In genomic region chr4:33032045-33032444, GRCm38 (mm10) we compare ENCODE assay signal across 8 mouse cellular contexts. TPM values are rescaled to one million over a fixed set of nuclear protein-coding genes. Genes with fewer than 3 reads are reported as not detected.
DNase-seq lines count a peak whose midpoint lies in the region; ATAC-seq and TF ChIP-seq lines count a peak whose summit lies in the region.

No protein-coding gene starts in this region.

- peaks cover 6% of the 10 kb centered on the region for H3K36me3 ChIP-seq in heart, embryonic 11.5 days (ENCODE audit: control insufficient read depth, insufficient read depth, low read length)
- peaks cover 31 to 53% of the 10 kb centered on the region in 2 experiments for H3K36me3 ChIP-seq in CH12.LX (replicated peaks in 1 of 2; ENCODE audit: control insufficient read depth in 1 of 2, insufficient read depth in 1 of 2, low read length in 1 of 2)
- H3K36me3 ChIP-seq in forebrain, embryonic 14.5 days (ENCODE audit: control insufficient read depth, insufficient read depth, low read length): no peaks in the 10 kb centered on the region
- H3K36me3 ChIP-seq in liver, postnatal 0 days (replicated peaks; ENCODE audit: insufficient read depth, low read length): peaks cover 8% of the 10 kb centered on the region; the same call in 1 of the 2 replicates

- peaks cover 71% of the 10 kb centered on the region for H3K79me2 ChIP-seq in CH12.LX (replicated peaks; ENCODE audit: control insufficient read depth, extremely low read depth, insufficient read depth, poor library complexity, severe bottlenecking)

- peak overlapping the region; percentile 62 for H3K4me2 ChIP-seq in heart, embryonic 11.5 days
- peak overlapping the region; percentile 49; the same call in 1 of the 2 replicates for H3K4me2 ChIP-seq in CH12.LX (ENCODE audit: insufficient read depth, low read depth, poor library complexity, severe bottlenecking)
- H3K4me2 ChIP-seq in forebrain, embryonic 14.5 days (ENCODE audit: low read length): peak overlapping the region; percentile 58
- peak overlapping the region; percentile 86 for H3K4me2 ChIP-seq in liver, postnatal 0 days (ENCODE audit: low read depth, low read length)

- no peak for ATAC-seq in heart, embryonic 11.5 days (replicated peaks; ENCODE audit: insufficient number of reproducible peaks, low FRiP score, low TSS enrichment)
- ATAC-seq in forebrain, embryonic 14.5 days: no peak
- ATAC-seq in liver, postnatal 0 days: no peak
- no peak for ATAC-seq in inflammation-experienced regulatory T-cells, adult 6 months

- intact Hi-C loops in heart, postnatal 25 days (cut with DNase I): loop anchor here (5.0 kb wide), 3 partner anchors 85 to 415 kb away; partner anchors contain the start of genes Casp8ap2 and Lyrm2

- H3K4me1 ChIP-seq in heart, embryonic 11.5 days (ENCODE audit: control insufficient read depth, insufficient read depth, low read length): peaks cover 8% of the 10 kb centered on the region
- H3K4me1 ChIP-seq in CH12.LX (ENCODE audit: control insufficient read depth in 1 of 2, insufficient read depth in 2 of 2): peaks cover 13 to 44% of the 10 kb centered on the region in 2 experiments
- H3K4me1 ChIP-seq in forebrain, embryonic 14.5 days (ENCODE audit: control insufficient read depth, insufficient read depth, low read length): peaks cover 10% of the 10 kb centered on the region
- H3K4me1 ChIP-seq in liver, postnatal 0 days (ENCODE audit: insufficient read depth): peaks cover 23% of the 10 kb centered on the region

- no peak for TF ChIP-seq RAD21 in CH12.LX (IDR thresholded peaks at IDR 0.05; ENCODE audit: low read depth, low read length)

- no peak for TF ChIP-seq POLR2A in CH12.LX (IDR thresholded peaks at IDR 0.05; ENCODE audit: low read depth, low read length)

- in situ Hi-C loops in CH12.LX (cut with MboI; ENCODE audit: low pct_ligation_motif_present, low pct_unique_long_range_greater_than_20kb, low sequenced_read_pairs): loop anchor here (10.0 kb wide), 1 partner anchor 263 kb away; the partner anchor contains the start of gene Pnrc1

- peak overlapping the region; percentile 73 for H3K4me3 ChIP-seq in heart, embryonic 11.5 days (ENCODE audit: low read depth, low read length)
- peak overlapping the region; percentile 92 to 97 (median 96) for H3K4me3 ChIP-seq in CH12.LX (replicated peaks in 1 of 3; ENCODE audit: low read depth in 2 of 3, low read length in 2 of 3, poor library complexity in 1 of 3)
- peak overlapping the region; percentile 75 for H3K4me3 ChIP-seq in forebrain, embryonic 14.5 days (ENCODE audit: low read depth, low read length)
- peak overlapping the region; percentile 89 for H3K4me3 ChIP-seq in liver, postnatal 0 days (ENCODE audit: low read depth, low read length)

- no peak for TF ChIP-seq CTCF in CH12.LX (conservative IDR thresholded peaks at IDR 0.05 in 1 of 2, IDR thresholded peaks at IDR 0.05 in 1 of 2; ENCODE audit: low read depth in 2 of 2, low read length in 2 of 2)
- TF ChIP-seq CTCF in liver, postnatal 0 days (IDR thresholded peaks at IDR 0.05; ENCODE audit: low read depth): no peak

- peaks cover 5% of the 10 kb centered on the region; the same call in 1 of the 2 replicates for H3K9me3 ChIP-seq in heart, embryonic 11.5 days (replicated peaks; ENCODE audit: control insufficient read depth, low read length)
- H3K9me3 ChIP-seq in CH12.LX (replicated peaks; ENCODE audit: low read length): peaks cover 10% of the 10 kb centered on the region
- no peaks in the 10 kb centered on the region for H3K9me3 ChIP-seq in forebrain, embryonic 14.5 days (replicated peaks; ENCODE audit: control insufficient read depth, low read length)
- peaks cover 5% of the 10 kb centered on the region; the same call in 1 of the 2 replicates for H3K9me3 ChIP-seq in liver, postnatal 0 days (ENCODE audit: low read length)

- no peak for TF ChIP-seq EP300 in CH12.LX (IDR thresholded peaks at IDR 0.05; ENCODE audit: low read length)
- no peak for TF ChIP-seq EP300 in liver, postnatal 0 days (IDR thresholded peaks at IDR 0.05; ENCODE audit: low read depth)

- H3K9ac ChIP-seq in heart, embryonic 11.5 days (ENCODE audit: low read depth, low read length): peak overlapping the region; percentile 95
- peak overlapping the region; percentile 97 for H3K9ac ChIP-seq in CH12.LX (ENCODE audit: insufficient read depth, low read depth)
- peak overlapping the region; percentile 97 for H3K9ac ChIP-seq in forebrain, embryonic 14.5 days (ENCODE audit: low read length)
- H3K9ac ChIP-seq in liver, postnatal 0 days (replicated peaks): peak overlapping the region; percentile 98

- dilution Hi-C loops in CH12.LX (cut with MboI; ENCODE audit: extremely low pct_ligation_motif_present, extremely low pct_unique_long_range_greater_than_20kb, low sequenced_read_pairs): no loop called here

- peak overlapping the region; percentile 82 for H3K27ac ChIP-seq in heart, embryonic 11.5 days (ENCODE audit: low read depth, low read length)
- H3K27ac ChIP-seq in CH12.LX (ENCODE audit: insufficient read depth, low read depth): no peak overlapping the region
- H3K27ac ChIP-seq in forebrain, embryonic 14.5 days (ENCODE audit: low read depth, low read length): peak overlapping the region; percentile 97; the same call in 1 of the 2 replicates
- H3K27ac ChIP-seq in liver, postnatal 0 days (ENCODE audit: low read depth): peak overlapping the region; percentile 97; the same call in 1 of the 2 replicates

- H3K27me3 ChIP-seq in heart, embryonic 11.5 days (ENCODE audit: control insufficient read depth, insufficient read depth, low read length): no peaks in the 10 kb centered on the region
- H3K27me3 ChIP-seq in CH12.LX (replicated peaks): no peaks in the 10 kb centered on the region
- H3K27me3 ChIP-seq in forebrain, embryonic 14.5 days (replicated peaks; ENCODE audit: control insufficient read depth, insufficient read depth, low read length): no peaks in the 10 kb centered on the region
- H3K27me3 ChIP-seq in liver, postnatal 0 days (ENCODE audit: insufficient read depth, low read length): no peaks in the 10 kb centered on the region

- DNase-seq in heart, postnatal 25 days (ENCODE audit: low spot score): no peak
- DNase-seq in CH12.LX (ENCODE audit: extremely low read depth): peak; percentile 33
- peak; percentile 11 for DNase-seq in forebrain, embryonic 14.5 days (ENCODE audit: low spot score)
- DNase-seq in liver, postnatal 0 days: no peak
- DNase-seq in urinary bladder, postnatal 4 days (ENCODE audit: low spot score in 2 of 2): no peak
- no peak for DNase-seq in adrenal gland, adult 8-10 months

- 27% methylated on average over 4 of the region's 4 CpGs for WGBS in heart, embryonic 11.5 days (ENCODE audit: insufficient replicate concordance)
- 1% methylated on average over 4 of the region's 4 CpGs for WGBS in forebrain, embryonic 14.5 days
- WGBS in liver, postnatal 0 days (ENCODE audit: insufficient replicate concordance): 26% methylated on average over 4 of the region's 4 CpGs

TF ChIP-seq in CH12.LX, 34 proteins besides CTCF, POLR2A, EP300 and RAD21 (continues in another document):
- TF ChIP-seq POLR2AphosphoS2 (IDR thresholded peaks at IDR 0.05; ENCODE audit: low read depth, low read length) (no peak), NRF1 (IDR thresholded peaks at IDR 0.05; ENCODE audit: low read depth, low read length) (no peak), SIN3A (IDR thresholded peaks at IDR 0.05; ENCODE audit: low read length) (peak; percentile 65), MAFK (IDR thresholded peaks at IDR 0.05; ENCODE audit: insufficient replicate concordance, low read length) (no peak), ETS1 (conservative IDR thresholded peaks at IDR 0.05; ENCODE audit: low read depth, low read length) (no peak), IRF4 (IDR thresholded peaks at IDR 0.05; ENCODE audit: low read depth, low read length) (no peak), NELFE (IDR thresholded peaks at IDR 0.05; ENCODE audit: low read depth, low read length) (no peak), TCF12 (IDR thresholded peaks at IDR 0.05; ENCODE audit: low read depth, low read length) (no peak), RCOR1 (conservative IDR thresholded peaks at IDR 0.05; ENCODE audit: low read depth, low read length) (no peak)

RNA-seq across cellular contexts. Expression of gene Ube2j1, which starts 0.8 kb away (rescaled TPM):
- polyA plus RNA-seq in heart, embryonic 11.5 days (2014; fragmentation: Nextera tagmentation; extraction: Ambion mirVana): 39.7 and 42.1 TPM in 2 replicates
- total RNA-seq in heart, postnatal 25 days (2021): 10 to 100 TPM; 42.3 to 43.4 TPM
- total RNA-seq in CH12.LX (2012; rRNA removed) (64.3 and 70.0 TPM in 2 replicates), CH12.LX (2014; rRNA removed) (122 and 131 TPM in 2 replicates)
- polyA plus RNA-seq in CH12.LX (2012; ENCODE audit: insufficient read length, low read depth): 93.0 and 103 TPM in 2 replicates
- 53.5 and 53.9 TPM in 2 replicates for polyA plus RNA-seq in forebrain, embryonic 14.5 days (2014; fragmentation: Nextera tagmentation; extraction: Ambion mirVana)
- 22.4 and 23.2 TPM in 2 replicates for polyA plus RNA-seq in liver, postnatal 0 days (2015; fragmentation: Nextera tagmentation; extraction: Ambion mirVana)
- 10 to 100 TPM; 33.3 to 58.4 (median 41.7) TPM for polyA plus RNA-seq in inflammation-experienced regulatory T-cells, adult 6 months (2017; shearing (Covaris generic))
- 10 to 100 TPM; 45.2 to 68.6 (median 63.7) TPM for total RNA-seq in adrenal gland, adult 8-10 months (2022)

RNA-seq across cellular contexts. Expression of gene Gabrr2, which starts 30.8 kb away (rescaled TPM):
- polyA plus RNA-seq in heart, embryonic 11.5 days (2014; fragmentation: Nextera tagmentation; extraction: Ambion mirVana): 0.16 and 0.31 TPM in 2 replicates
- 1 to 10 TPM; 1.5 to 1.6 TPM for total RNA-seq in heart, postnatal 25 days (2021)
- total RNA-seq in CH12.LX (2012; rRNA removed) (0.17 and 0.42 TPM in 2 replicates), CH12.LX (2014; rRNA removed) (not detected in 2 replicates)
- 0.31 and 0.59 TPM in 2 replicates for polyA plus RNA-seq in CH12.LX (2012; ENCODE audit: insufficient read length, low read depth)
- 0.34 and 0.47 TPM in 2 replicates for polyA plus RNA-seq in forebrain, embryonic 14.5 days (2014; fragmentation: Nextera tagmentation; extraction: Ambion mirVana)
- 0.06 TPM in 1 of 2 replicates, not detected in the other for polyA plus RNA-seq in liver, postnatal 0 days (2015; fragmentation: Nextera tagmentation; extraction: Ambion mirVana)
- polyA plus RNA-seq in inflammation-experienced regulatory T-cells, adult 6 months (2017; shearing (Covaris generic)): 10 to 100 TPM in 2 of 3 experiments, under 1 TPM in 1; 0.35 to 12.9 (median 12.9) TPM
- under 1 TPM in 2 of 4 experiments, not detected in 2; 0.71 to 0.89 TPM for total RNA-seq in adrenal gland, adult 8-10 months (2022)

RNA-seq across cellular contexts. Expression of gene Rragd, which starts 49.2 kb away (rescaled TPM):
- polyA plus RNA-seq in heart, embryonic 11.5 days (2014; fragmentation: Nextera tagmentation; extraction: Ambion mirVana): 47.8 and 54.1 TPM in 2 replicates
- 10 to 100 TPM; 75.9 to 79.1 TPM for total RNA-seq in heart, postnatal 25 days (2021)
- total RNA-seq in CH12.LX (2012; rRNA removed): 0.76 and 1.4 TPM in 2 replicates
- total RNA-seq in CH12.LX (2014; rRNA removed): 0.46 and 0.49 TPM in 2 replicates
- polyA plus RNA-seq in CH12.LX (2012; ENCODE audit: insufficient read length, low read depth): 0.82 and 1.1 TPM in 2 replicates
- polyA plus RNA-seq in forebrain, embryonic 14.5 days (2014; fragmentation: Nextera tagmentation; extraction: Ambion mirVana): 17.6 and 22.7 TPM in 2 replicates
- polyA plus RNA-seq in liver, postnatal 0 days (2015; fragmentation: Nextera tagmentation; extraction: Ambion mirVana): 1.7 and 1.8 TPM in 2 replicates
- 1 to 10 TPM in 2 of 3 experiments, under 1 TPM in 1; 0.62 to 5.4 (median 4.2) TPM for polyA plus RNA-seq in inflammation-experienced regulatory T-cells, adult 6 months (2017; shearing (Covaris generic))
- total RNA-seq in adrenal gland, adult 8-10 months (2022): 10 to 100 TPM; 10.2 to 16.4 (median 13.9) TPM

Comparison
In these comparisons a context has a peak if more than half of its experiments do, and no peak if none do; other contexts are left out.
1. DNase-seq: peak in CH12.LX (single experiment) and forebrain, embryonic 14.5 days (single experiment); none in heart, postnatal 25 days (single experiment), liver, postnatal 0 days (single experiment), urinary bladder, postnatal 4 days (0 of 2) and adrenal gland, adult 8-10 months (single experiment).
2. Peak in every context shown above with its lines, with median percentiles within 50 percentile points of each other: H3K4me2 ChIP-seq, H3K4me3 ChIP-seq and H3K9ac ChIP-seq.